Mouse (Mus musculus): ENCODE data around the gene Ppp6r2. TPM values are rescaled to one million over a fixed set of nuclear protein-coding genes. Genes with fewer than 3 reads are reported as not detected.

Ppp6r2 gene
- polyA plus RNA-seq, 1 experiment: 23.0 TPM

DNA sequence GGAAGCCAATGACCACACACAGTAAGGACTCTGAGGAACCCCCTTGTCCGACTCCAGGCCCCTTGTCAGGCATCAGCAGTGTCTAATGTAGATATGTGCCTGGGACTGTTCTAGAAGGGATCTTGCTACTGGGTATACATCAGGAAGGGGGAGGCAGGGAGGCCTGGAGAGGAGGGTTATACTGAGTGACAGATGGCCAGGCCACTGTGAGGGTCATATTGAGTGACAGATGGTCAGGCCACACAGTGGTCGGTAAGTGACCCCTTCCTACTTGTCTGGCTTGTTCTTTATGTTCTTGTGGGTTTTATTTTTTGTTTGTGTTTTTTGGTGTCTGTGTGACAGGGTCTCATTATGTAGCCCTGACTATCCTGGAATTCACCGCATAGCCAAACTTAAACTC lies 64.1 kb downstream of the Ppp6r2 start:
- Histone ChIP-seq H3K4me3 (ENCODE audit: insufficient read depth, low read depth, low read length) (no peak overlapping the region), H3K4me1 (ENCODE audit: control insufficient read depth, insufficient read depth, insufficient read length, low read length) (no peaks in the 10 kb centered on the region), H3K27ac (replicated peaks; ENCODE audit: low read depth, low read length) (no peak overlapping the region)

DNA sequence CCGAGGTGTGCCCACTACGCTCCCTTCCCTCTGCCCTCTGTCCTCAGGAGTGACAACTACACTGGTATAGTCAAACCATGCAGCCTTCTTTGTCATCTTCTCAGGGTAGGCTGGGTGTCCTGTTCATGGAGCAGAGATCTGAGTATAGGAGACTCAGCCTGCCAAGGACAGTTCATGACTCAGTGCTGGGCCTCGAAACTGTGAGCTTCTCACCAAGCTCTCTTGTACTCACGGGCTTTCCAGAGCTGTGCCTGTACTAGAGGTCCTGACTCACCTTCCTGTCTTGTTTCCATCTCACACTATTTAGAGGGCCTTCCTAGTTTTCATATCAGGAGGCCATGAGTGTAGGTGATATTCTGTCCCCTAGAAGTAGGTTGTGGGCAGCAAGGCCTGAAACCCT lies 66.0 kb downstream of the Ppp6r2 start:
- Histone ChIP-seq H3K27ac (replicated peaks; ENCODE audit: low read depth, low read length) (no peak overlapping the region), H3K4me3 (ENCODE audit: insufficient read depth, low read depth, low read length) (no peak overlapping the region), H3K4me1 (ENCODE audit: control insufficient read depth, insufficient read depth, insufficient read length, low read length) (no peaks in the 10 kb centered on the region)

DNA sequence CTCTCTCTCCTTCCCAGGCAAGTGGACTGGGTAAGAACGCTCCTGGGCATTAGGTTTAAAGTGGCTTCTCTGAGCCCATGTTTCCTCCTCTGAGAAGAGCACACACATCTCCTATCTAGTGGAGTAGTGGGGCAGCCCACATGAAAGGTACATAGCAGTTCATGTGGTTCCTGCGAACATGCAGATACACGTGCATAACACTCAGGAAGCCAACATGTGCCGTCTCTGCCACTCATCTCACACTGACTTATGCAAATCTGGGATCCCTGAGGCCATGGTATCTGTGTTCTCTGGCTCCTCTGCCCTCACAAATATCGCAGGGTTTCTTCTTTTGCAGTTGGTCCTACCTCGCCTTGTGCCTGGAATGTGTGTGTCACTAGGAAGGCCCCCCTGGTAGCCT lies 71.2 kb downstream of the Ppp6r2 start:
- no peaks in the 10 kb centered on the region for H3K4me1 ChIP-seq (ENCODE audit: control insufficient read depth, insufficient read depth, insufficient read length, low read length)
- H3K4me3 ChIP-seq (ENCODE audit: insufficient read depth, low read depth, low read length): no peak overlapping the region
- no peak overlapping the region for H3K27ac ChIP-seq (replicated peaks; ENCODE audit: low read depth, low read length)

DNA sequence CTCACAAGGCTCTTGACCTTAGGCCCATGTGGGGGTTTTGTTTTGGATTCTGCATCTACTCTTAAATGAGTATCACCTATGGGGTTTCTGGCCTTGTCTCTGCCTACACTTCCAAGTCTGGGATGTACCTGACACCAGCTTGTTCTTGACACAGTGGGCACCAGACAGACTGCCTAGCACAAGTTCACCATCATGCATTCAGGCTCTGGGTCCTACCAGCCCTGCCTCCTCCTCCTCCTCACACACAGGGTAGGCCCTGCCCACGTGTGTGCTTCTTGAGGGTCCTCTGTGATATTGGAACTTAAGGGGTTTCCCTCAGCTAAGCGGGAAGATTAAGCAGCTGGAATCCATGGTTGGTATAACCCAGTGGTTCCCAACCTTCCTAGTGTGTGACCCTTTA lies 72.7 kb downstream of the Ppp6r2 start:
- Histone ChIP-seq H3K27ac (replicated peaks; ENCODE audit: low read depth, low read length) (no peak overlapping the region), H3K4me3 (ENCODE audit: insufficient read depth, low read depth, low read length) (no peak overlapping the region), H3K4me1 (ENCODE audit: control insufficient read depth, insufficient read depth, insufficient read length, low read length) (no peaks in the 10 kb centered on the region)

DNA sequence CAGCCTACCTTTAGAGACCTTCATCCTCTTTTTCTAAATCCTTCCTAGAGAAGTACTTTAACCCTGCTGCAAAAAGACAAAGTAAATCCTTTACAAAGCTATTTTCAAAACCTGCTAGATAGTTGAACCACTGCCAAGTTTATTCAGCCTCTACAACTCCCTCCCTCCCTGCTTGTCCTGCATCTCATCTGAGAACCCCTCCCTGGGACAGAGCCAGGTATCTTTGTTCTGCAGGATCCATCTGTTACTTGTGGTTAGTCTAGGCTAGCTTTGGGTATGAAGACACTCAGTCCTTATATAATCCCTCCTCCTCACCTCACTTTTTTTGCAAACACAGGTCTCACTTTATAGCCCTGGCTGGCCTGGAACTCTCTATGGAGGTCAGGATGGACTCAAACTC lies 73.7 kb downstream of the Ppp6r2 start:
- no peak overlapping the region for H3K27ac ChIP-seq (replicated peaks; ENCODE audit: low read depth, low read length)
- no peak overlapping the region for H3K4me3 ChIP-seq (ENCODE audit: insufficient read depth, low read depth, low read length)
- H3K4me1 ChIP-seq (ENCODE audit: control insufficient read depth, insufficient read depth, insufficient read length, low read length): no peaks in the 10 kb centered on the region

DNA sequence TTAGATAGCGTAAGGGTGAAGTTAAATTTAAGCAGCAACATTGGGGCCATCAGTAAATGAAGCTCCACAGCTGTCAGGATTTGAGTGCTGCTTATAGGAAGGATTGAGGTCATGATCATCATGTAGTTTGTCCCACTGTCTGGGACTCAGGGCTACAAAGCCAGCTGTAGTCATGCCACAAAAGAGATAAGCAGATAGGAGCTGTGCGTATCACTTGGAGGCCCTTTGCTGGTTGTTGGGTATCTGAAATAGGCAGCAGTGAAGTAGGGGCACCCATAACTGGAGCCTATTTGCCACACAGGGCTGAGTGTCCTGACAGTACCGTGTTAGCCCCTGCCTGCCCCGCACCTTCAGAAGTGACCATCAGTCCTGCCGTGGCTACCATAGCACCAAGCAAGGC lies 74.1 kb downstream of the Ppp6r2 start:
- Histone ChIP-seq H3K4me3 (ENCODE audit: insufficient read depth, low read depth, low read length) (no peak overlapping the region), H3K4me1 (ENCODE audit: control insufficient read depth, insufficient read depth, insufficient read length, low read length) (no peaks in the 10 kb centered on the region)

GRCm38 (mm10) chr15:89286114-89286513 lies 74.8 kb downstream of the Ppp6r2 start:
- H3K27ac ChIP-seq (replicated peaks; ENCODE audit: low read depth, low read length): no peak overlapping the region
- no peaks in the 10 kb centered on the region for H3K4me1 ChIP-seq (ENCODE audit: control insufficient read depth, insufficient read depth, insufficient read length, low read length)

More for the DNA sequence above, 74.1 kb downstream of the Ppp6r2 start:
- H3K27ac ChIP-seq (replicated peaks; ENCODE audit: low read depth, low read length): no peak overlapping the region

DNA sequence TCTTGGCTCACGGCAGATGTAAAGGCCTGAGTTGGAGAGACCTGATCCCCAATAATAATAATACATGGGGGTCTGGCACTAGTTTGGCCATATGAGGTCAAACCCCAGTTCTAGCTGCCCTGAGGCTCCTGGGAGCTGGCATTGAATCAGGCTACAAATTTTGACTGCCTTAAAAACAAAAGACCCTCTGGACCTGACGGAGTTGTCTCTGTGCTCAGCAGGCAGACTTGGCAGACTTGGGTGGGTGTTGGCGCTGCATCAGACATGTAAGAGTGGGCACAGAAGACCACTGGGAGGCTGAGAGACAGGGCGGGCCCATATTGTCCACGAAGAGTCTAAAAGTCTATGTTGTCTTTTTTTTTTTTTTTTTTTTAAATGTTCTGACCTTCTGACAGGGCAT lies 75.2 kb downstream of the Ppp6r2 start:
- no peak overlapping the region for H3K27ac ChIP-seq (replicated peaks; ENCODE audit: low read depth, low read length)
- no peak overlapping the region for H3K4me3 ChIP-seq (ENCODE audit: insufficient read depth, low read depth, low read length)
- H3K4me1 ChIP-seq (ENCODE audit: control insufficient read depth, insufficient read depth, insufficient read length, low read length): no peaks in the 10 kb centered on the region

More at GRCm38 (mm10) chr15:89286114-89286513, 74.8 kb downstream of the Ppp6r2 start:
- no peak overlapping the region for H3K4me3 ChIP-seq (ENCODE audit: insufficient read depth, low read depth, low read length)

- no peak overlapping the region for H3K27ac ChIP-seq (replicated peaks; ENCODE audit: low read depth, low read length)
- H3K4me3 ChIP-seq (ENCODE audit: insufficient read depth, low read depth, low read length): no peak overlapping the region
- H3K4me1 ChIP-seq (ENCODE audit: control insufficient read depth, insufficient read depth, insufficient read length, low read length): no peaks in the 10 kb centered on the region
These were observed 76.9 kb downstream of the Ppp6r2 start for GRCm38 (mm10) chr15:89288227-89288767.

DNA sequence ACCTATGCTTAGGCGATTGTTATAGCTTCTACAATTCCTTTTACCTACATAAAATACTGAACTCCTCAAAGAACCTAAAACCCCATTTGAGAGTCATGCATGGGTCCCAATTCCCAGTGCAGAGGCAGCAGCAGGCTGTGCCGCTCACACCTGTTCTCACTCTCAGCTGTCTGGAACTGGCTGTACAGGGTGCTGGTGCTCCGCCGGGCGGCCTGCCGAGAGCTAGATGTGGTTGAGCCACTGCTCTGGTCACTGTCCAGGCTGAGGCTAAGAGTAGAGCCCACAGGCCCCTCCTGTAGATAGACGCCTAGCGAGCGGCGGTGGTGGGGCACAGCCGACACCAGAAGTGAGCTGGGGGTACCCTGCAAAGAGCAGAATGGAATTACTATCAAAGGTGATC lies 78.1 kb downstream of the Ppp6r2 start:
- no peak overlapping the region for H3K4me3 ChIP-seq (ENCODE audit: insufficient read depth, low read depth, low read length)

DNA sequence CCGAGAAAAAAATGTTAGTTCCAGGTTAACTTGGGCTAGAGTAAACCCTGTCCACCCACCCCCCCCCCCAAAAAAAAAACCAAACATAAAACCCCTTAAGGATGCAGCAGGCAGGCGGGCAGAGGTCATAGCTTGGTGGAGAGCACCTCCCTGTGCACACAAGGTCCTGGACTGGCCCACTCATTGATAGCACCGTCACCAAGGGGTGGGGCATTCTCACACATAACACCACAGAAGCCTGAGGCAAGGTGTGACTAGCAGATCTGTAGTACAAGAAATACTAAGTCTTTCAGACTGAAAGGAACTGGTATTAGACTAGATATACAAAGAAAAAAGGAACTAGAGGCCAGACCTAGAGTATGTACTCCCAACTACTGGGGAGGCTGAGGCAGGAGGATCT lies 80.2 kb downstream of the Ppp6r2 start:
- Histone ChIP-seq H3K27ac (replicated peaks; ENCODE audit: low read depth, low read length) (no peak overlapping the region), H3K4me3 (ENCODE audit: insufficient read depth, low read depth, low read length) (no peak overlapping the region), H3K4me1 (ENCODE audit: control insufficient read depth, insufficient read depth, insufficient read length, low read length) (no peaks in the 10 kb centered on the region)

More for the DNA sequence above, 78.1 kb downstream of the Ppp6r2 start:
- no peaks in the 10 kb centered on the region for H3K4me1 ChIP-seq (ENCODE audit: control insufficient read depth, insufficient read depth, insufficient read length, low read length)
- no peak overlapping the region for H3K27ac ChIP-seq (replicated peaks; ENCODE audit: low read depth, low read length)

- Histone ChIP-seq H3K4me1 (ENCODE audit: control insufficient read depth, insufficient read depth, insufficient read length, low read length) (no peaks in the 10 kb centered on the region), H3K27ac (replicated peaks; ENCODE audit: low read depth, low read length) (no peak overlapping the region), H3K4me3 (ENCODE audit: insufficient read depth, low read depth, low read length) (no peak overlapping the region)
These were observed 81.4 kb downstream of the Ppp6r2 start for GRCm38 (mm10) chr15:89292795-89293194.

- no peak overlapping the region for H3K4me3 ChIP-seq (ENCODE audit: insufficient read depth, low read depth, low read length)
- no peak overlapping the region for H3K27ac ChIP-seq (replicated peaks; ENCODE audit: low read depth, low read length)
- no peaks in the 10 kb centered on the region for H3K4me1 ChIP-seq (ENCODE audit: control insufficient read depth, insufficient read depth, insufficient read length, low read length)
These were observed 82.4 kb downstream of the Ppp6r2 start for GRCm38 (mm10) chr15:89293778-89294177.

GRCm38 (mm10) chr15:89295580-89296165 lies 84.3 kb downstream of the Ppp6r2 start:
- H3K27ac ChIP-seq (replicated peaks; ENCODE audit: low read depth, low read length): no peak overlapping the region
- H3K4me1 ChIP-seq (ENCODE audit: control insufficient read depth, insufficient read depth, insufficient read length, low read length): no peaks in the 10 kb centered on the region
- H3K4me3 ChIP-seq (ENCODE audit: insufficient read depth, low read depth, low read length): no peak overlapping the region

GRCm38 (mm10) chr15:89296465-89296864 lies 85.1 kb downstream of the Ppp6r2 start:
- H3K27ac ChIP-seq (replicated peaks; ENCODE audit: low read depth, low read length): no peak overlapping the region
- no peak overlapping the region for H3K4me3 ChIP-seq (ENCODE audit: insufficient read depth, low read depth, low read length)
- no peaks in the 10 kb centered on the region for H3K4me1 ChIP-seq (ENCODE audit: control insufficient read depth, insufficient read depth, insufficient read length, low read length)

GRCm38 (mm10) chr15:89297695-89298094 lies 86.3 kb downstream of the Ppp6r2 start:
- H3K4me3 ChIP-seq (ENCODE audit: insufficient read depth, low read depth, low read length): no peak overlapping the region
- no peaks in the 10 kb centered on the region for H3K4me1 ChIP-seq (ENCODE audit: control insufficient read depth, insufficient read depth, insufficient read length, low read length)
- H3K27ac ChIP-seq (replicated peaks; ENCODE audit: low read depth, low read length): no peak overlapping the region
